Mouse (Mus musculus) limb, embryonic 15.5 days (tissue): ENCODE results near the gene Mrpl18. TPM values are rescaled to one million over a fixed set of nuclear protein-coding genes. Genes with fewer than 3 reads are reported as not detected.
A peak's percentile ranks its signal among the peaks of the same experiment; 100 is the strongest.
"Not testable (repeated sequence)": the region's sequence is repeated elsewhere in the genome, so short reads cannot be mapped to it uniquely, and the experiment has no call there.

Experiments
- ATAC-seq: fragments of 200-750 bp; cut with Nextera tagmentation; 2 replicates; pipeline ENCODE4 v1.8.0; 2017; ENCODE audit warnings: low read depth, moderate TSS enrichment; ENCODE audit not compliant: insufficient number of reproducible peaks, low FRiP score, low TSS enrichment
- H3K27ac ChIP-seq: fragments of 300-500 bp; sonication (generic); 2 replicates; pipeline ENCODE4 v1.5.1; 2015; ENCODE audit warnings: moderate library complexity, mild to moderate bottlenecking, inconsistent platforms
- H3K27me3 ChIP-seq: fragments of 300-500 bp; sonication (generic); 2 replicates; pipeline ENCODE4 v1.6.1; 2015; ENCODE audit warnings: inconsistent platforms
- H3K36me3 ChIP-seq: fragments of 300-500 bp; sonication (generic); 2 replicates; pipeline ENCODE4 v1.6.1; 2015; ENCODE audit warnings: inconsistent platforms
- H3K4me1 ChIP-seq: fragments of 300-500 bp; sonication (generic); 2 replicates; pipeline ENCODE4 v1.6.1; 2015; ENCODE audit warnings: inconsistent platforms
- H3K4me2 ChIP-seq: fragments of 300-500 bp; sonication (generic); 2 replicates; pipeline ENCODE4 v1.6.1; 2015; ENCODE audit warnings: mild to moderate bottlenecking, inconsistent platforms
- H3K4me3 ChIP-seq: fragments of 300-500 bp; sonication (generic); 2 replicates; pipeline ENCODE4 v1.5.1; 2015; ENCODE audit warnings: mild to moderate bottlenecking, inconsistent platforms
- H3K9ac ChIP-seq: fragments of 300-500 bp; sonication (generic); 2 replicates; pipeline ENCODE4 v1.6.1; 2015; ENCODE audit warnings: inconsistent platforms
- H3K9me3 ChIP-seq: fragments of 300-500 bp; sonication (generic); 2 replicates; pipeline ENCODE4 v1.6.1; 2016; ENCODE audit warnings: inconsistent platforms
- WGBS: fragments of 180-500 bp; shearing (Covaris S2); methylation state at CpG from one replicate; pipeline ENCODE4 v1.1.7; 2015; 5-methylcytosine and 5-hydroxymethylcytosine counted together
- polyA plus RNA-seq: library from polyadenylated mRNA; unstranded; fragments of >200 nt; fragmentation: Nextera tagmentation; extraction: Ambion mirVana; gene quantifications from 2 replicates; pipeline ENCODE4 v1.2.1, GENCODE M21; 2015

Mrpl18 gene
- polyA plus RNA-seq, 1 experiment from 2014 or later: 136 TPM

GRCm38 (mm10) chr17:12906436-12906835 lies 9.7 kb downstream of the Mrpl18 start:
- H3K4me2 ChIP-seq: no peak overlapping the region
- 0 out of 2 replicates have a peak overlapping the region, but pooled peaks have one; percentile 33 for H3K27ac ChIP-seq
- no peak for ATAC-seq
- peaks cover 24% of the 10 kb centered on the region for H3K36me3 ChIP-seq
- no peak overlapping the region for H3K9ac ChIP-seq
- H3K27me3 ChIP-seq: no peaks in the 10 kb centered on the region
- H3K4me1 ChIP-seq: peaks cover 15% of the 10 kb centered on the region
- no peak overlapping the region for H3K4me3 ChIP-seq
- WGBS: 83% methylated on average over 9 of the region's 9 CpGs
- H3K9me3 ChIP-seq: no peaks in the 10 kb centered on the region

GRCm38 (mm10) chr17:12905810-12906209 lies 10.3 kb downstream of the Mrpl18 start:
- Histone ChIP-seq H3K9ac (no peak overlapping the region), H3K36me3 (peaks cover 20% of the 10 kb centered on the region), H3K27me3 (no peaks in the 10 kb centered on the region), H3K4me1 (peaks cover 15% of the 10 kb centered on the region), H3K9me3 (no peaks in the 10 kb centered on the region), H3K4me3 (no peak overlapping the region), H3K4me2 (no peak overlapping the region), H3K27ac (peak overlapping the region; percentile 33)
- no peak for ATAC-seq
- 77% methylated on average over 4 of the region's 4 CpGs for WGBS

- Histone ChIP-seq H3K4me1 (peaks cover 15% of the 10 kb centered on the region), H3K4me3 (no peak overlapping the region), H3K36me3 (peaks cover 14% of the 10 kb centered on the region; the same call in 1 of the 2 replicates), H3K9me3 (no peaks in the 10 kb centered on the region), H3K27ac (peak overlapping the region; percentile 83; the same call in 1 of the 2 replicates), H3K27me3 (no peaks in the 10 kb centered on the region), H3K9ac (no peak overlapping the region), H3K4me2 (no peak overlapping the region)
- ATAC-seq: no peak
- 59% methylated on average over 1 of the region's 1 CpGs for WGBS
Observed at GRCm38 (mm10) chr17:12904349-12904748, 11.8 kb downstream of the Mrpl18 start.

DNA sequence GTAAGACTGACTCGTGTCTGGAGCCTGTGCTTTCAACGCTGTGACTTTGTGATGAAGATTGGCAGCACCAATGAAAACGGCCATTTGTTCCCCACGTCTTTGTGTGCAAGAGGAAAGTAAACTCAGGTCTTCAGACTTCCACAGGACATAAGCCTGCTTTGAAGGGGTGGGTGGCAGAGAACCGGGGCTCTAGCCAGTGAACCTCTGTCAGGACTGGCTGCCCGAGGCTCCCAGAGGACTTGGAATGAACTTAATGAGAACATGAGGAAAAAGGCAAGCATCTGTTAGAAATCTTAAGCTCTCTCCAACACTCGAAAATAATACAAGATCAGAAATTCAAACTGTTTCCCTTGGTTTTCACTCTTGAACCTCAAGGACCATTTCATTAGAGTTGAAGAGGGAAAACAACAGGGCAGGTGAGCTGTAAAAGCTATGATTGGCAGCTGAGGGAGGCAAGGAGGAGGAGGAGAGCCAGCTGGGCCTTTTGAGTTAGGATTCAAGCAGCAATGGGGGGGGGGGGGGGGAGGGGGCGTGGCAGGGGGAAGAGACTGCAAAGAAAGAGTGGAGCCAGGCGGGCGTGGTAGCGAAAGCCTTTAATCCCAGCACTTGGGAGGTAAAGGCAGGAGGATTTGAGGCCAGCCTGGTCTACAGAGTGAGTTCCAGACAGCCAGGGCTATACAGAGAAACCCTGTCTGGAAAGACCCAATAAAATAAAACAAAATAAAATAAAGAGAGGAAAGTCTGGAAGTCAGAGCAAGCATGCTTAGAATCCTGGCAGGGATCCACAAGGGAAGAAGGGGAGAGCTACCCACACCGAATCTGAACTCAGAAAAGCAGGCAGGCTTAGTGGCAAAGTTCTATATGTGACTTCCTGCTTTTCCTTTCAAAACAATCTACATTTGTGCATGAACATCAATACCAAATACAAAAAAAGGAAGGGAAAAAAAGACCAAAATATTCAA lies 12.5 kb downstream of the Mrpl18 start:
- Histone ChIP-seq H3K27ac (peak overlapping the region; percentile 83), H3K9ac (no peak overlapping the region), H3K4me3 (no peak overlapping the region), H3K27me3 (no peaks in the 10 kb centered on the region), H3K4me2 (no peak overlapping the region), H3K36me3 (peaks cover 17% of the 10 kb centered on the region; the same call in 1 of the 2 replicates), H3K9me3 (no peaks in the 10 kb centered on the region), H3K4me1 (peaks cover 15% of the 10 kb centered on the region)
- ATAC-seq: peak; percentile 49; the same call in 1 of the 2 replicates
- 24% methylated on average over 11 of the region's 12 CpGs for WGBS

DNA sequence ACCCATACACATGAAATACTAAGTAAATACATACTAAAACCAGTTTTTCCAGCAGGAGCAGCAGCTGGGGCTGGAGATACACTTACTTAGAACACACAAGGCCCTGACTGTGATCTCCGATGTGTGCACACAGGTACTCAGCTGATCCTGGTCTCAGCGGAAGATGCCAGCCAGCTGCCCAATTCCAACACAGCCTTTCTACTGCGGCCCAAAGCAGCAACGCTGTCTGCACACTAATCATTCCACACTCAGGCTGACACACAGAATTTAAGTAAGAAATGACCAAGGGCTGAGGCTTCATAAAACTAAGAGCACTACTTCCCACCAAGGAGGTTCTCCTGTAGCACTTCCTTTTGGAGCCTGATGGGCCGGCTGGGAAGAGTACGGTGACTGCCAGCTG lies 13.9 kb downstream of the Mrpl18 start:
- Histone ChIP-seq H3K9me3 (no peaks in the 10 kb centered on the region), H3K27me3 (no peaks in the 10 kb centered on the region), H3K36me3 (peaks cover 17% of the 10 kb centered on the region; the same call in 1 of the 2 replicates), H3K9ac (no peak overlapping the region), H3K4me3 (no peak overlapping the region), H3K27ac (0 out of 2 replicates have a peak overlapping the region, but pooled peaks have one; percentile 83), H3K4me1 (peaks cover 15% of the 10 kb centered on the region), H3K4me2 (no peak overlapping the region)
- 90% methylated on average over 6 of the region's 6 CpGs for WGBS
- no peak for ATAC-seq

DNA sequence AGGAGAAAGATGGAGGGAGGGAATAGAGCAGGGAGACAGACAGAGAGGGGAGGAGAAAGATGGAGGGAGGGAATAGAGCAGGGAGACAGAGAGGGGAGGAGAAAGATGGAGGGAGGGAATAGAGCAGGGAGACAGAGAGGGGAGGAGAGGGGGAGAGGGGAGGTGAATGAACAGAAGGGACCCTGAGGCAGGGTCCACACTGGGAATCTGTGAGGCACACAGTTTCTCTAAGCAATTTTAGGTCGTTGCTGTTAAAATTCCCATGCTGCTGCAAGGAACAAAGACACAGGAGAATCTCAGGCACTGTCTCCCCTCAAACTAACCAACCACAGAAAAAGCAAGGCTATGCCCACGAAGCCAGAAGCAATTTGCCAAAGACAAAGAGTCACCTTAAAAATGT lies 17.5 kb downstream of the Mrpl18 start:
- H3K9ac ChIP-seq, H3K4me2 ChIP-seq, ATAC-seq, H3K27me3 ChIP-seq, H3K4me3 ChIP-seq, H3K9me3 ChIP-seq: not testable (repeated sequence)
- 35% methylated on average over 2 of the region's 2 CpGs for WGBS
- Histone ChIP-seq H3K27ac (peak overlapping the region; percentile 27; the same call in 1 of the 2 replicates), H3K36me3 (peaks cover 11% of the 10 kb centered on the region; the same call in 1 of the 2 replicates), H3K4me1 (peaks cover 14% of the 10 kb centered on the region)

- no peak for ATAC-seq
- H3K4me3 ChIP-seq: no peak overlapping the region
- H3K9me3 ChIP-seq: no peaks in the 10 kb centered on the region
- no peak overlapping the region for H3K9ac ChIP-seq
- H3K27me3 ChIP-seq: no peaks in the 10 kb centered on the region
- WGBS: 84% methylated on average over 5 of the region's 5 CpGs
- peaks cover 9% of the 10 kb centered on the region; the same call in 1 of the 2 replicates for H3K36me3 ChIP-seq
- H3K27ac ChIP-seq: 0 out of 2 replicates have a peak overlapping the region, but pooled peaks have one; percentile 18
- H3K4me2 ChIP-seq: no peak overlapping the region
- peaks cover 5% of the 10 kb centered on the region for H3K4me1 ChIP-seq
Observed at GRCm38 (mm10) chr17:12897674-12898073, 18.5 kb downstream of the Mrpl18 start.

DNA sequence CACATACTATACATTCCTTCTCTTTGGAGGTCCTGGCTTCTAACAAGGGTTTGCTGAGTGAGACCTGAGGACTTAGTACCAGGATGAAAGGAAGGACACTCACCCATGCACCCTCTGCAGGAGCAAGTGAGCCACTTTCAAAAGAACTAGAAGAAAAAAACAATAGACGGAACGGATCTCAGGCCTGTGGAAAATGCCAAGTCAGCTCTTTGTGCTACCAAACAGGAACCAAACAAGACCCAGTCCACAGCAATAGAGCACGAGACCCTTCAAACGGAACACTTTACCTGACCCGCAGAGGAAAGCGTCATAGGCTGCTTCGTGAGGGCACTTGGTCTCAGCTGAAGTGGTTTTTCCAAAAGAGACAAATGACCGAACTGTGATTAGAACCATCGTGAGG lies 24.1 kb downstream of the Mrpl18 start:
- H3K9ac ChIP-seq: no peak overlapping the region
- no peak for ATAC-seq
- H3K36me3 ChIP-seq: no peaks in the 10 kb centered on the region
- no peaks in the 10 kb centered on the region for H3K27me3 ChIP-seq
- H3K4me2 ChIP-seq: no peak overlapping the region
- 88% methylated on average over 9 of the region's 9 CpGs for WGBS
- no peak overlapping the region for H3K4me3 ChIP-seq
- peaks cover 6% of the 10 kb centered on the region for H3K4me1 ChIP-seq
- no peaks in the 10 kb centered on the region for H3K9me3 ChIP-seq
- H3K27ac ChIP-seq: no peak overlapping the region

DNA sequence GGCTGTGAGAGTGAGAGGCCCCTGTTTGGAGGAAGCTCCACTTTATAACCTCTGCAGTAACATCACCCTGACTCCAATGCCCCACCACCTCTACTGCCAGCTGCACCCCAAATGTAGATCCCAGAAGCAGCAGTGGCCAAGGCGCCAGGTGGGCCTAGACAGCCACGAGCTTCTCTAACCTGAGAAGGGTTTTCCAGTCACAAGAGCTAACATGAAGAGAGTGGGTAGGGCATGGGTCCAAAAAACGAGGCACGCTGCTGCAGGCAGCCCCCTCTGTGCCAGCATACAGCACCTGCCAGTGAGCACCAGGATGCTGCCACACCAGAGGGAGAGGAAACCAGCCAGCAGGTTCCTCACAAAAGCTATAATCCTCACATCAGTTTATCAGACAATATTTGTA lies 25.1 kb downstream of the Mrpl18 start:
- ATAC-seq: no peak
- H3K36me3 ChIP-seq: no peaks in the 10 kb centered on the region
- 83% methylated on average over 4 of the region's 4 CpGs for WGBS
- H3K27ac ChIP-seq: no peak overlapping the region
- no peak overlapping the region for H3K4me3 ChIP-seq
- H3K9me3 ChIP-seq: no peaks in the 10 kb centered on the region
- no peaks in the 10 kb centered on the region for H3K27me3 ChIP-seq
- no peak overlapping the region for H3K9ac ChIP-seq
- peaks cover 12% of the 10 kb centered on the region for H3K4me1 ChIP-seq
- H3K4me2 ChIP-seq: no peak overlapping the region

DNA sequence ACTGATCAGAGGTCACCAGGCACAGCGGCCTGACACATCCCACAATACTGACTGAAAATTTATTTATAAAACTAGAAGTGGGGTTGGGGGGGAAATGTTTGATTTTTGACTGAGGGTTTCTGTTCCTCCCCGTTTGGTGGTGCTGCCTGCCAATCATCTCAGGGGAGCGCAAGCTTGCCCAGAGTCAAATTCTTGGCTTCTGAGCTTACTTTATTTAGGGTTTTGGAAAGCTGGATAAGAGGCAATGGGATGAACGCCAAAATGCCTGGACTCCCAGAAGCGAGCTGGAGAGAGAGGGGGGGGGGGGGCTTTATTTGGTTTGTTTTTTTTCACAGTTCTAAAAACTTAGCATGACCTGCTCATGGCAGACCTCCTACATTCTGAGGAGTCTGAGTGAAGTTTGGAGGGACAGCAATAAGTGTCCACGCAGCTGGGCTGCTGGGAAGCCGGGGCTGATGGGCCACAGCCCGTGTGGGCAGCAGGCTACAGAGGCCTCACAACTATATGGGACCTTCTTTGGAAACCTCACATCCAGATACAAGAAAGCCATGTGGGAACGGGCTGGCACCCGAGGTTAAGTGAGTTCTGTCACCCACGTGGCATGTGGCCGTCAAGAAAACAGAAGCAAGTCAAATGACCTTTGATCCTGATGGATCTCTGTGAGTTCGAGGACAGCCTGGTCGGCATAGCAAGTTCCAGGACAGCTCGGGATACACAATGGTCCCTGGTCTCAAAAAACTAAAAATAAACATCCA lies 28.9 kb downstream of the Mrpl18 start:
- WGBS: 57% methylated on average over 15 of the region's 15 CpGs
- Histone ChIP-seq H3K9ac (no peak overlapping the region), H3K27me3 (no peaks in the 10 kb centered on the region), H3K36me3 (no peaks in the 10 kb centered on the region), H3K4me2 (no peak overlapping the region), H3K9me3 (no peaks in the 10 kb centered on the region), H3K4me1 (peaks cover 12% of the 10 kb centered on the region), H3K27ac (0 out of 2 replicates have a peak overlapping the region, but pooled peaks have one; percentile 59), H3K4me3 (no peak overlapping the region)
- 0 out of 2 replicates have a peak, but pooled peaks have one; percentile 28 for ATAC-seq

- H3K4me3 ChIP-seq: no peak overlapping the region
- H3K36me3 ChIP-seq: no peaks in the 10 kb centered on the region
- no peak overlapping the region for H3K4me2 ChIP-seq
- ATAC-seq: no peak
- WGBS: 25% methylated on average over 6 of the region's 6 CpGs
- H3K9ac ChIP-seq: no peak overlapping the region
- 0 out of 2 replicates have a peak overlapping the region, but pooled peaks have one; percentile 22 for H3K27ac ChIP-seq
- no peaks in the 10 kb centered on the region for H3K9me3 ChIP-seq
- H3K4me1 ChIP-seq: peaks cover 12% of the 10 kb centered on the region
- no peaks in the 10 kb centered on the region for H3K27me3 ChIP-seq
Observed at GRCm38 (mm10) chr17:12886620-12887019, 29.5 kb downstream of the Mrpl18 start.
